Mouse (Mus musculus): ENCODE data around the gene Mccc2.

- TF ChIP-seq MAX (IDR thresholded peaks at IDR 0.05; ENCODE audit: low read depth) (no peak), USF1 (IDR thresholded peaks at IDR 0.05; ENCODE audit: low read depth) (no peak), POLR2A (IDR thresholded peaks at IDR 0.05; ENCODE audit: insufficient read length, low read depth) (no peak), E2F4 (IDR thresholded peaks at IDR 0.05; ENCODE audit: insufficient read depth) (no peak), SRF (IDR thresholded peaks at IDR 0.05; ENCODE audit: control insufficient read depth, insufficient read length, low read depth) (no peak)
Observed at GRCm38 (mm10) chr13:99931502-99931901, 83.9 kb downstream of the Mccc2 start.
